Mouse (Mus musculus): ENCODE measurements around the gene Klrb1a. TPM values are rescaled to one million over a fixed set of nuclear protein-coding genes. Genes with fewer than 3 reads are reported as not detected.

Gene Klrb1a
- polyA plus RNA-seq, 1 experiment from 2014 or later, result not detected

Other genes with a start within 250 kb of the Klrb1a start
- gene Tex52, start 248.1 kb downstream of the Klrb1a start, polyA plus RNA-seq (2016; fragmentation: Nextera tagmentation; extraction: Ambion mirVana), result 0.42 and 0.85 TPM in 2 replicates
- gene Gm44596, start 248.0 kb downstream of the Klrb1a start, polyA plus RNA-seq (2016; fragmentation: Nextera tagmentation; extraction: Ambion mirVana), result not detected in 2 replicates
- 3.6 and 3.7 TPM in 2 replicates for gene Nrip2, start 224.2 kb downstream of the Klrb1a start, polyA plus RNA-seq (2016; fragmentation: Nextera tagmentation; extraction: Ambion mirVana)
- 38.4 and 40.0 TPM in 2 replicates for gene Itfg2, start 198.6 kb downstream of the Klrb1a start, polyA plus RNA-seq (2016; fragmentation: Nextera tagmentation; extraction: Ambion mirVana)
- gene Fkbp4, start 184.9 kb downstream of the Klrb1a start, polyA plus RNA-seq (2016; fragmentation: Nextera tagmentation; extraction: Ambion mirVana), result 502 TPM in 2 replicates
- gene Pzp, start 96.8 kb downstream of the Klrb1a start, polyA plus RNA-seq (2016; fragmentation: Nextera tagmentation; extraction: Ambion mirVana), result 0.10 TPM in 1 of 2 replicates, not detected in the other
- 0.59 and 0.65 TPM in 2 replicates for gene A2ml1, start 41.9 kb downstream of the Klrb1a start, polyA plus RNA-seq (2016; fragmentation: Nextera tagmentation; extraction: Ambion mirVana)
- gene Clec2h, start 38.9 kb upstream of the Klrb1a start, polyA plus RNA-seq (2016; fragmentation: Nextera tagmentation; extraction: Ambion mirVana), result not detected in 2 replicates
- not detected in 2 replicates for gene Klrb1, start 99.5 kb upstream of the Klrb1a start, polyA plus RNA-seq (2016; fragmentation: Nextera tagmentation; extraction: Ambion mirVana)
- not detected in 2 replicates for gene Klrb1c, start 165.7 kb upstream of the Klrb1a start, polyA plus RNA-seq (2016; fragmentation: Nextera tagmentation; extraction: Ambion mirVana)
- not detected in 2 replicates for gene Gm44511, start 202.8 kb upstream of the Klrb1a start, polyA plus RNA-seq (2016; fragmentation: Nextera tagmentation; extraction: Ambion mirVana)
- gene Klrb1b, start 202.8 kb upstream of the Klrb1a start, polyA plus RNA-seq (2016; fragmentation: Nextera tagmentation; extraction: Ambion mirVana), result not detected in 2 replicates

Measured in embryonic facial prominence, embryonic 12.5 days (tissue).